Mouse (Mus musculus) limb, embryonic 15.5 days (tissue): ENCODE measurements at regions not wholly inside any gene's neighbourhood (a gene's known extent, or its start where the extent isn't known, plus 50 kb on each side); places are given as distances from the start of the nearest gene placed in this dataset.

ENCODE experiments used
- ATAC-seq: fragments of 200-750 bp; cut with Nextera tagmentation; 2 replicates; pipeline ENCODE4 v1.8.0; 2017; ENCODE audit warnings: low read depth, moderate TSS enrichment; ENCODE audit not compliant: insufficient number of reproducible peaks, low FRiP score, low TSS enrichment
- H3K27ac ChIP-seq: fragments of 300-500 bp; sonication (generic); 2 replicates; pipeline ENCODE4 v1.5.1; 2015; ENCODE audit warnings: moderate library complexity, mild to moderate bottlenecking, inconsistent platforms
- H3K27me3 ChIP-seq: fragments of 300-500 bp; sonication (generic); 2 replicates; pipeline ENCODE4 v1.6.1; 2015; ENCODE audit warnings: inconsistent platforms
- H3K36me3 ChIP-seq: fragments of 300-500 bp; sonication (generic); 2 replicates; pipeline ENCODE4 v1.6.1; 2015; ENCODE audit warnings: inconsistent platforms
- H3K4me1 ChIP-seq: fragments of 300-500 bp; sonication (generic); 2 replicates; pipeline ENCODE4 v1.6.1; 2015; ENCODE audit warnings: inconsistent platforms
- H3K4me2 ChIP-seq: fragments of 300-500 bp; sonication (generic); 2 replicates; pipeline ENCODE4 v1.6.1; 2015; ENCODE audit warnings: mild to moderate bottlenecking, inconsistent platforms
- H3K4me3 ChIP-seq: fragments of 300-500 bp; sonication (generic); 2 replicates; pipeline ENCODE4 v1.5.1; 2015; ENCODE audit warnings: mild to moderate bottlenecking, inconsistent platforms
- H3K9ac ChIP-seq: fragments of 300-500 bp; sonication (generic); 2 replicates; pipeline ENCODE4 v1.6.1; 2015; ENCODE audit warnings: inconsistent platforms
- H3K9me3 ChIP-seq: fragments of 300-500 bp; sonication (generic); 2 replicates; pipeline ENCODE4 v1.6.1; 2016; ENCODE audit warnings: inconsistent platforms
- WGBS: fragments of 180-500 bp; shearing (Covaris S2); methylation state at CpG from one replicate; pipeline ENCODE4 v1.1.7; 2015; 5-methylcytosine and 5-hydroxymethylcytosine counted together

DNA sequence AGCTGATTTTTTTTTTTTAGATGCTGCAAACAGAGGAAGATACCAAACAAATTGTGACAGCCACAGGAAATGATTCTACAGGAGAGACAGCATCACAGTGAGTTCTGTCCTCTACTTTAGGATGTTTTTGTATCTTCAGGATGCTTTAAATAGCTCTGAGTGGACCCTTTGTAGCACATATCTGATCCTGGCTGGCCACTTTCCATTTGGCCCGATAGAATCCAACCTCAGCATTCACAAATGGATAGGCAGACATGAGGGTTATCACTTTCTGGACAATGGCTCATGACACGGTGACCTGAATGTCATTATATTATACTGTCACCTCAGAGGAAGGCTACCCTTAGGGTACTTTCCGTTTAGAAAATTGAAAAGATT lies 379.3 kb downstream of the Gm10295 start:
- no peak overlapping the region for H3K4me3 ChIP-seq
- no peak for ATAC-seq
- no peak overlapping the region for H3K27ac ChIP-seq
- H3K27me3 ChIP-seq: no peaks in the 10 kb centered on the region
- no peaks in the 10 kb centered on the region for H3K36me3 ChIP-seq
- H3K9me3 ChIP-seq: no peaks in the 10 kb centered on the region
- 44% methylated on average over 3 of the region's 3 CpGs for WGBS
- no peak overlapping the region for H3K4me2 ChIP-seq
- H3K9ac ChIP-seq: no peak overlapping the region
- no peaks in the 10 kb centered on the region for H3K4me1 ChIP-seq

DNA sequence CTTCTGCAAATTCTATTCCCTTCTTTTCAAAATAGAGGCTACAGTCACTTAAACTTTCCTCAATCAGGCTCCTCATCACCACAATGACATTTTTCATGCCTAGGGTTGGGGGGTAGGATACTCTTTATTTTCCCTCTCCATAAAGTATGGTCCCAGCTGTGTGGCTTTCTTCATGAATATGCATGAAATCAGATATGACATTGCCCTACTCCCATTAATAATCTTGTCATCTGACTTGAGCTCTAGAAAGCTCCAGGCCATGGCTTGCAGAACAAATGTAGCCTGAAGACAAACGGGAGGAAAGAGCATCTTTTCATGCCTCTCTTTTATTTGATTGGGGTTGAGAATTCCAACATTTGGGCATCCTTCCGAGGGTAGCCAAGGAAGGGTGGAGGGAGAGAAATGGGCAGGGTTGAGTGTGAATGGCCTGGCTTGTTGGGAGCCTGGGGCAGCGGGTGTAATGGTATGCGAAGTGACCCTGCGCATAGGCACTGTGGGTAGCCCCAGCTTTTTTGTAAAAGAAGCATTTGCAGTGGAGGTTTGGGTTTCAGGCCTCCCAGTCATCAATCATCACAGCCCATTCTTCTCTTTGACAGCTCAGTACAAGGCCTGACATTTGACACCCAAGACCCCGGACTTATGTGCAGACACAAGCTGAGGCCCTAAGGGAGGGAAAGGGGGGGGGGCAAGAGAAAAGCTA lies 379.8 kb downstream of the Gm10295 start:
- no peak for ATAC-seq
- no peak overlapping the region for H3K4me3 ChIP-seq
- no peak overlapping the region for H3K27ac ChIP-seq
- no peak overlapping the region for H3K9ac ChIP-seq
- H3K4me1 ChIP-seq: no peaks in the 10 kb centered on the region
- 29% methylated on average over 6 of the region's 6 CpGs for WGBS
- H3K36me3 ChIP-seq: no peaks in the 10 kb centered on the region
- no peak overlapping the region for H3K4me2 ChIP-seq
- H3K9me3 ChIP-seq: no peaks in the 10 kb centered on the region
- H3K27me3 ChIP-seq: no peaks in the 10 kb centered on the region

DNA sequence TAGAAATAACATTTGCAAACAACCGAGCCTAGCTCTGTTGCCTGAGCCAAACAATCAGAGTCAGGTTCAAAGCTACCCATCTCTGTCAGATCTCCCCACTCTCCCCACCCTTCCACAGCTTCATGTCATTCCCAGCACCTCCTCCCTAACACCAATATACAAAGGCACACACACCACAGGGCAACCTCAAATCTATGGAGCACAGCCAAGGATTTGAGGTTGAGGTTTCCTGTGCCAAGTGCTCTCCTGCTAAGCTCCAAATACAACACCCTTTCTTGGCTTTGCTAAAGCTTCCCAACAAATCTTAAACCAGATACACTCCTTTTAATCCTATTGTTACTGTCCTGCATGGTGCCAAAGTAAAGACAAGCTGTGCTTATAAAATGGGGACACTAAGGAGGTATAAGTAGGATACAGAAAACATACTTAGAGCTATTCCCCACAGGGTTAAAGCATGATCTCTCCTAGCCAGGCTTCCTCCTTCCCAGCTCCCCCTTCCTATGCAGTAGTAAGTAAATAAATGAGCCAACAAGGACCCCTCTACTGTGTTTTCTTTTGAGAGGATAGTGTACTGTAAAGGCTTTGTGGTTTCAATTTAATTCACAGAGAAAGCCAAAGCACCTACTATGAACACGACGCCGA lies 398.8 kb downstream of the Gm10295 start:
- ATAC-seq: no peak
- WGBS: 52% methylated on average over 4 of the region's 4 CpGs

DNA sequence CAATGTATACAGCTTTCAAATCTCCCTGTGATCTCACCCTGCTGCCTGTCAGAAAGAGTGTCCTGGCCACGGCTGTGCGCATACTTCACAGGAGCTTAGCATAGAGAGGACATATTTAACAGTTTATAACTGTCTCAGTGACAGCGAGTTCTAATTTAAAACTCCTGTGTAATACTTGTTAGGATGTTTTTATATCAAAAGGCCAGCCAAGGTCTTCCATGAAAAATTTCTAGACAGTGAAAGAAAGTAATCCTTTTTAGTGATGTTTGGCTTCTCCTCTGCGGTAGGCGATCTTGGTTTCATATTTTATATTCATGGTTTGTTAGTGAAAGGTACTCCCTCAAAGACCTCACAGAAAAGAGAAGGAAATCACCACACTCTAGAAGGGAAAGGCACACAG lies 403.0 kb downstream of the Gm10295 start:
- no peak for ATAC-seq
- Histone ChIP-seq H3K9ac (no peak overlapping the region), H3K9me3 (no peaks in the 10 kb centered on the region), H3K4me1 (peaks cover 2% of the 10 kb centered on the region; the same call in 1 of the 2 replicates), H3K4me3 (no peak overlapping the region), H3K27me3 (no peaks in the 10 kb centered on the region), H3K27ac (no peak overlapping the region), H3K4me2 (no peak overlapping the region), H3K36me3 (no peaks in the 10 kb centered on the region)
- WGBS: 53% methylated on average over 5 of the region's 5 CpGs

More for the DNA sequence above, 398.8 kb downstream of the Gm10295 start:
- Histone ChIP-seq H3K36me3 (no peaks in the 10 kb centered on the region), H3K9me3 (no peaks in the 10 kb centered on the region), H3K4me1 (peaks cover 2% of the 10 kb centered on the region; the same call in 1 of the 2 replicates), H3K9ac (no peak overlapping the region), H3K4me3 (no peak overlapping the region), H3K4me2 (no peak overlapping the region), H3K27me3 (no peaks in the 10 kb centered on the region), H3K27ac (no peak overlapping the region)

DNA sequence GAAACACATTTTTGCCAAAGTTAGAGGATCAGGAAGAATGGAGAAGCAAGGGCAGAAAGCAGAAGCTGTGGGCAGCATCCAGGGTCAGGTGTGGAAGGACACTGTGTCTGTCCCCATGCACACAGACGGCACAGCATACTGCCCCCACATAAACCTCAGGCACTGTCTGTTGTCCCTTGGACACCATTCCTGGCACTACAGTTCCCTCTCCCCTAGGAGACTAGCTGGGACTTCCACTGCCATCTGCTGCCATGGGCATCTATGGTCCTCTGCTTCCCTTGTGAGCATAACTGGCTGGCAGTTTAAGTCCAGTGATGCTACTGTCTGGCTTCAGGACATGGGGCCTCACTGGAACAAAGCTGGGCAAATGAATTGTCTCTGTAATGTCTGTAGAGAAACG lies 405.0 kb downstream of the Gm10295 start:
- Histone ChIP-seq H3K4me2 (no peak overlapping the region), H3K27me3 (no peaks in the 10 kb centered on the region), H3K27ac (no peak overlapping the region), H3K4me3 (no peak overlapping the region), H3K9ac (no peak overlapping the region), H3K36me3 (no peaks in the 10 kb centered on the region), H3K9me3 (no peaks in the 10 kb centered on the region), H3K4me1 (no peaks in the 10 kb centered on the region; the same call in 1 of the 2 replicates)
- ATAC-seq: no peak
- 64% methylated on average over 2 of the region's 2 CpGs for WGBS

DNA sequence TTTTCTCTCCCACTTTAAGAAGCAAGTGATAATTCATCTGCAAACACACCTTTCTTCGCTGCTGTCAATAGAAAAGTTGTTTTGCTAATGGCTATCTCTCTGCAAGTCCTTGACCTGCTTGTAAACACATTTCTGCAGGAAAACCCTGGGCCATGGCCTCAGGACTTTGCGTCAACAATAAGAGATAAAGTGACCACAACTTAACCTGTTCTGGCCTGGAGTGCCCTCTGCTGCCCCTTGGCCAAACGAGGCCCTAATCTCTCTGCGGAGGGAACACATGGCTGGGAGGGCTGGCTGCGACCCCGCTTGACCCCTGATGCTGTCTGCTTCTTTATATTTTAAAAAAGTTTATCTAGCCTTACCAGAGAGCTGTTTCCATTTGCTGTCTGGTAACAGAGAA lies 420.4 kb downstream of the Gm10295 start:
- no peaks in the 10 kb centered on the region for H3K4me1 ChIP-seq
- H3K4me3 ChIP-seq: no peak overlapping the region
- 36% methylated on average over 6 of the region's 6 CpGs for WGBS
- H3K9me3 ChIP-seq: no peaks in the 10 kb centered on the region
- no peak for ATAC-seq
- H3K4me2 ChIP-seq: no peak overlapping the region
- H3K27me3 ChIP-seq: no peaks in the 10 kb centered on the region
- no peak overlapping the region for H3K27ac ChIP-seq
- no peaks in the 10 kb centered on the region for H3K36me3 ChIP-seq
- H3K9ac ChIP-seq: no peak overlapping the region

DNA sequence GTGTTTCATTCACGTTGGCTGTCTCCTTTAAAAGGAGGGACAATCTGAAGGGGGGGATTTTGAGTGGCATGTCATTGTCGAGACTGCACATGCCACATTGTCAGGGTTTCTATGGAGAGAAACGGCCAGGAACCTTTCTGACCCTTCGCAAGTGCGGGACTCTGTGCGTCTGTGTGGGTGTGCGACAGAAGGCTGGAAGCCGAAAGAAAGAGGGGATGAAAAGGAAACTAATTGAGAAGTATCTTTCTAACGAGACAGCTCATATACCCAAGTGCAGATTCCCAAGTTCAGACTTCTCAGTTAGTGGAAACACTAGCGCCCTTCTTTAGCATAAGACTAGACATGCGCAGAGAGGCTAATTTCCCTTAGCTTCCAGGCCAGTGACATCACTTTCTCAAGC lies 421.4 kb downstream of the Gm10295 start:
- H3K4me3 ChIP-seq: no peak overlapping the region
- 62% methylated on average over 11 of the region's 11 CpGs for WGBS
- H3K36me3 ChIP-seq: no peaks in the 10 kb centered on the region
- ATAC-seq: no peak
- H3K27ac ChIP-seq: no peak overlapping the region
- no peaks in the 10 kb centered on the region for H3K9me3 ChIP-seq
- no peak overlapping the region for H3K9ac ChIP-seq
- no peaks in the 10 kb centered on the region for H3K4me1 ChIP-seq
- no peak overlapping the region for H3K4me2 ChIP-seq
- H3K27me3 ChIP-seq: no peaks in the 10 kb centered on the region

DNA sequence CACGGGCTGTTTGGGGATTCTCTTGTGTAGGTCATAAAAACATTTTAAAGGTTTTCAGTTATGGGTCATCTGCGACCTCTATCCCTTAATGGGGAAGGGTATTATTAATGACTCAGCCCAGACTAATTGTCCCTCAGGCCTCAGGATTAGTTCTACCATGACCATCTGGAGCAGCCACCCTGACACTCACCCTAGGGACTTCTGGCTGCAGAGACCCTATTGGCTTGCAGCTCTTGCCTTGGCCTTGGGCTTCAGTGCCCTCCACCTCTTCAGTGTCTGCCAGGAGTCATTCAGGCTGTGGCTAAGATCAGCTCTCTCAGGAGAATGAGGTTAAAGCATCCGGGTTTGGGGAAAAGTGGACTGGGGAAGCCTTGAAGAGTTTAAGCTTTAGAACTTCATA lies 423.3 kb downstream of the Gm10295 start:
- WGBS: 52% methylated on average over 3 of the region's 3 CpGs
- Histone ChIP-seq H3K27ac (no peak overlapping the region), H3K4me1 (no peaks in the 10 kb centered on the region), H3K27me3 (no peaks in the 10 kb centered on the region), H3K36me3 (no peaks in the 10 kb centered on the region), H3K4me2 (no peak overlapping the region), H3K4me3 (no peak overlapping the region), H3K9ac (no peak overlapping the region), H3K9me3 (no peaks in the 10 kb centered on the region)
- no peak for ATAC-seq

DNA sequence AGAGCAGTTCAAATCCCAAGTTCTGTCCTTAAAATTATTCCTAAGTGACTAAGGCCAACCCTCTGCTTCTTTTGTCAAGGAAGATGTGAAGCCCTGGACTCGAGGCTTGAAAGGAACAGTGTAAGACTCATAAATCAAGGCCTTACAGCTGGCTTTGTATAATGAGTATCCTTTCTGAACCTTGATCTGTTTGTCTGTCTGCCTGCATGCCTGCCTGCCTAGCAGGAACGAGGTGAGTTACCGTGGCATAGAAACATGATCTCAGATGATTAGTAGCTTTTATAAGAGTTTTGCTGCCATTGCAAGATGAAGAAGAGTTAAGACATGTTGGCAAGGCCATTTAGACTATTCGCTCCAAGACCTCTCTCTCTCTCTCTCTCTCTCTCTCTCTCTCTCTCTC lies 434.3 kb downstream of the Gm10295 start:
- H3K4me3 ChIP-seq: no peak overlapping the region
- H3K36me3 ChIP-seq: no peaks in the 10 kb centered on the region
- ATAC-seq: no peak
- no peak overlapping the region for H3K4me2 ChIP-seq
- WGBS: 42% methylated on average over 4 of the region's 4 CpGs
- H3K9me3 ChIP-seq: no peaks in the 10 kb centered on the region
- H3K27me3 ChIP-seq: no peaks in the 10 kb centered on the region
- H3K27ac ChIP-seq: no peak overlapping the region
- no peak overlapping the region for H3K9ac ChIP-seq
- no peaks in the 10 kb centered on the region for H3K4me1 ChIP-seq

DNA sequence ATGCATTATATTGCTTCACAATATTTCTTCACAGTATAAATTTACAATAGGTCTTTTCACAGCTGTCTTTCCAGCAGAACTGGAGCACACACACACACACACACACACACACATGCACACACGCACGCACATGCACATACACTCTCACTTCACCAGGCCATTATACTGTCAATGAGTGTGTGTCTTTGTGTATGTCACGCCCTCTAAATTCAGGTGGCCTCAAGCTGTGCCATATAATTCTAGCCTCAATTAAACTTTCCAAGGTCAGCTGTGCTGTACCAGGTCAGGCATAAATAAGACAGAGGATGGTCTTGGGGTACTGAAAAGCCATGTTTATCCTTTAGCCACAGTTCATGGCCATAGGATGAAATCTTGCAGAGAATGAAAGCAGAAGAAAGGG lies 442.4 kb downstream of the Gm10295 start:
- ATAC-seq: no peak
- Histone ChIP-seq H3K9ac (no peak overlapping the region), H3K9me3 (no peaks in the 10 kb centered on the region), H3K36me3 (no peaks in the 10 kb centered on the region), H3K27ac (no peak overlapping the region), H3K27me3 (no peaks in the 10 kb centered on the region), H3K4me3 (no peak overlapping the region), H3K4me2 (no peak overlapping the region), H3K4me1 (no peaks in the 10 kb centered on the region)
- WGBS: 28% methylated on average over 3 of the region's 3 CpGs

DNA sequence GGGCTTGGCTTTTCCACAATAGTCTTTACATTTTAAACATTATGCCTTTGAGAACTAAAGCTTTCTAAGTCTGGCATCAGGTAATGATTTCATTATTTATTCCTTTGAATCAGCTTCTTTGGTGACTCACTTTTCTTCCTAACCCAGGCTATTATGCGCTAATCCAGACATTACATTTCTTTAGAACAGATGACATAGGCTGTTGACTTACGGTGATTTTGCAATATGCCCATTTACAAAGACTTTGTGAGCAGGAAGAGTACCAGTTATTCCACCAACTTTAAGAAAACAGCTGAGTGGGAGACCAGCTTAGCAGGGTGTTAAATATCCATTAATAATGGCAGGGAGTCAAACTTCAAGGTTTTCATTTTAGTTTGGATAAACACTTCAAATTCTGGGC lies 459.6 kb downstream of the Gm10295 start:
- Histone ChIP-seq H3K27ac (no peak overlapping the region), H3K4me3 (no peak overlapping the region), H3K4me1 (no peaks in the 10 kb centered on the region), H3K9ac (no peak overlapping the region), H3K9me3 (no peaks in the 10 kb centered on the region), H3K4me2 (no peak overlapping the region), H3K27me3 (no peaks in the 10 kb centered on the region), H3K36me3 (no peaks in the 10 kb centered on the region)
- no peak for ATAC-seq
- WGBS: 82% methylated on average over 2 of the region's 2 CpGs

DNA sequence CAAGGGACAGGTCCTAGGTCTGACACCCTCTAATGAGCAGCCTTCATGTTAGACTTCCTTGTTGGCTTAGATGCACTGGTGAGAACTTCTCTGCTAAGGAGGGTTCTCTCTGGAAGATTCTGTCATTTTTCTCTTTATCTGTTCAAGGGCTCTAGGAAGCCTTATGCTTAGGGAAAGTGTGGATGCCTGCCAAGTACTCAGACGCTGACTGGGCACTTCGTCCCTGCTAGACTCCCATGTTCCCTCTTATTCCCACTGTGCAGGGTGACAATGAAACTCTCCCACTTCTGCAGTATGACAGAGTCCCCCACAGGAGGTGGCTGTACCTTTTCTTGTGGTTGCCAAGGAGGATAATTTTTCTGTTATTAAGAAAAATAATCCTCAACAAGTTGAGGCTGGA lies 470.8 kb downstream of the Gm10295 start:
- H3K9ac ChIP-seq: no peak overlapping the region
- no peak for ATAC-seq
- 61% methylated on average over 2 of the region's 2 CpGs for WGBS
- no peak overlapping the region for H3K27ac ChIP-seq
- no peak overlapping the region for H3K4me2 ChIP-seq
- H3K36me3 ChIP-seq: no peaks in the 10 kb centered on the region
- H3K27me3 ChIP-seq: no peaks in the 10 kb centered on the region
- no peaks in the 10 kb centered on the region for H3K4me1 ChIP-seq
- H3K9me3 ChIP-seq: no peaks in the 10 kb centered on the region
- H3K4me3 ChIP-seq: no peak overlapping the region

DNA sequence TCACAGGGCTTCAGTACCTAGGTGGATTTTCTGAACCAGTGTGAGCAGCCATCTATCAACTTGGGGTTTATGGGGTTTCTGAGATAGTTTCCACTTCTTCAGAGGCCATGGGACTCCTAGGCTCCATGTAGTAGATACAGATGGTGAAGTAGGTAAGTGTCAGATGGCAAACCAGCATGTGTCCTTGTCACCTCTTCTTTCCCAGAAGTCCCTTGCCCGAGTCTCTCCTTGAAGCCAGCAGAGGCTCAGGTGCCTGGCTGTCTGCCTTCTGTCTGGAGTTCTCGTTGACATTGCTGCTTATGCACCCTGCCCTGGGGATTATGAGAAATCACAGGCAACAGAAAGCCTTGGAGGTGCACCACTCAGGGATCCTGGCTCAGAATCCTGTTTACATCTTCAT lies 476.9 kb downstream of the Gm10295 start:
- 65% methylated on average over 2 of the region's 2 CpGs for WGBS
- no peak for ATAC-seq
- no peaks in the 10 kb centered on the region for H3K9me3 ChIP-seq
- H3K27me3 ChIP-seq: no peaks in the 10 kb centered on the region
- H3K4me2 ChIP-seq: no peak overlapping the region
- no peaks in the 10 kb centered on the region for H3K4me1 ChIP-seq
- H3K9ac ChIP-seq: no peak overlapping the region
- H3K36me3 ChIP-seq: no peaks in the 10 kb centered on the region
- no peak overlapping the region for H3K4me3 ChIP-seq
- H3K27ac ChIP-seq: no peak overlapping the region
